Mouse (Mus musculus) macrophage (primary cell): Measurements from ENCODE around the gene Add3. TPM values are rescaled to one million over a fixed set of nuclear protein-coding genes. Genes with fewer than 3 reads are reported as not detected.

ENCODE experiments used
- H3K27ac ChIP-seq: fragments of 350-480 bp; formaldehyde crosslinking; 2 replicates; pipeline ENCODE4 v1.9.0; 2021
- H3K36me3 ChIP-seq: fragments of 350-480 bp; formaldehyde crosslinking; 2 replicates; pipeline ENCODE4 v1.9.0; 2021; ENCODE audit errors: inconsistent target
- H3K4me3 ChIP-seq: fragments of 350-480 bp; formaldehyde crosslinking; 2 replicates; pipeline ENCODE4 v1.9.0; 2021; ENCODE audit errors: inconsistent target
- H3K79me2 ChIP-seq: fragments of 350-480 bp; formaldehyde crosslinking; 2 replicates; pipeline ENCODE4 v1.9.0; 2021; ENCODE audit errors: inconsistent target
- WGBS: methylation state at CpG from one replicate; pipeline ENCODE4 v1.1.7; 2026; ENCODE audit warnings: inconsistent platforms; ENCODE audit not compliant: missing documents; 5-methylcytosine and 5-hydroxymethylcytosine counted together
- polyA plus RNA-seq: library from polyadenylated mRNA; stranded (reverse); fragments of 250-400 nt; gene quantifications from 3 replicates; pipeline ENCODE4 v1.2.4, GENCODE M21; 2018; ENCODE audit warnings: inconsistent platforms

Add3 gene
- polyA plus RNA-seq, 1 experiment from 2014 or later: 7.4 TPM

- no peaks in the 10 kb centered on the region for H3K36me3 ChIP-seq
- no peak overlapping the region for H3K27ac ChIP-seq
- WGBS: 85% methylated on average over 22 of the region's 23 CpGs
- no peaks in the 10 kb centered on the region for H3K79me2 ChIP-seq
- H3K4me3 ChIP-seq: no peak overlapping the region
These were observed 156.3 kb downstream of the Add3 start for GRCm38 (mm10) chr19:53296331-53297254.

Other genes with a start within 250 kb of the Add3 start
- 48.5 to 74.2 TPM (median 48.6 TPM) in 3 replicates for gene Xpnpep1, start 100.2 kb upstream of the Add3 start, polyA plus RNA-seq
- 16.2 to 18.7 TPM (median 18.3 TPM) in 3 replicates for gene Mxi1, start 170.1 kb downstream of the Add3 start, polyA plus RNA-seq
- gene Gm10197, start 231.3 kb downstream of the Add3 start, polyA plus RNA-seq: not detected in 3 replicates